10 mouse cellular contexts compared by ENCODE assay signal in the genomic region with DNA sequence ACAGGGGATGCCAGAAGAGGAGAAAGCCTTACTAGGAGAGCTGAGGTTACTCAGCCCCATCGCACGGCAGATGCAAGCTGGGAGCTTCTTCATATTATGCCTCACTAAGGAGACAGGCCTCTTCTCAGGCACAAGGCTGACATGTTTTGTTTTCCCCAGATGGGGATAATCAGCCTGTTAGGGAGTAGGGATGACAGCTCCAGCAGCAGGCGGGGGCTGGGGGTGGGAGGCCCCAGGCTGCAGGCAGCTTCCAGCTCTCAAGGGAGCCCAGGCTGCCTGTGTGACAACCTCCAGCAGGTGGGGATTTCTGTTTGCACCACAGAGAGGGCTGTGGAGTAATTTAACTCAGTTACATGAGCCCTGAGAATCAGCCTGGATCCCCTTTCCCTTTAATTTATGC. TPM values are rescaled to one million over a fixed set of nuclear protein-coding genes. Genes with fewer than 3 reads are reported as not detected.
DNase-seq lines count a peak whose midpoint lies in the region; ATAC-seq and TF ChIP-seq lines count a peak whose summit lies in the region.
"Had no signal": no experiment of that assay in that cellular context is flagged by ENCODE, and none has a peak within 500 bp of the region (broad histone marks: within the 10 kb centered on the region; RNA-seq: fewer than 3 reads in every experiment).

No protein-coding gene starts in this region.

- no peak for TF ChIP-seq EP300 in liver, postnatal 0 days (IDR thresholded peaks at IDR 0.05; ENCODE audit: low read depth)

- H3K4me2 ChIP-seq in forebrain, embryonic 13.5 days: no peak overlapping the region
- H3K4me2 ChIP-seq in midbrain, embryonic 15.5 days: no peak overlapping the region
- H3K4me2 ChIP-seq in liver, postnatal 0 days (ENCODE audit: low read depth, low read length): no peak overlapping the region

- H3K9me3 ChIP-seq in forebrain, embryonic 13.5 days (replicated peaks): no peaks in the 10 kb centered on the region
- no peaks in the 10 kb centered on the region for H3K9me3 ChIP-seq in midbrain, embryonic 15.5 days
- no peaks in the 10 kb centered on the region for H3K9me3 ChIP-seq in liver, postnatal 0 days (ENCODE audit: low read length)

- TF ChIP-seq CTCF in liver, postnatal 0 days (IDR thresholded peaks at IDR 0.05; ENCODE audit: low read depth): no peak

- H3K36me3 ChIP-seq in forebrain, embryonic 13.5 days (ENCODE audit: poor library complexity, severe bottlenecking): no peaks in the 10 kb centered on the region
- no peaks in the 10 kb centered on the region for H3K36me3 ChIP-seq in midbrain, embryonic 15.5 days (replicated peaks)
- no peaks in the 10 kb centered on the region for H3K36me3 ChIP-seq in liver, postnatal 0 days (replicated peaks; ENCODE audit: insufficient read depth, low read length)

- peak overlapping the region; percentile 87 for H3K27ac ChIP-seq in forebrain, embryonic 13.5 days
- peak overlapping the region; percentile 68 for H3K27ac ChIP-seq in midbrain, embryonic 15.5 days
- H3K27ac ChIP-seq in liver, postnatal 0 days (ENCODE audit: low read depth): no peak overlapping the region
- H3K27ac ChIP-seq: macrophage had no signal

- H3K27me3 ChIP-seq in forebrain, embryonic 13.5 days: no peaks in the 10 kb centered on the region
- H3K27me3 ChIP-seq in midbrain, embryonic 15.5 days (replicated peaks): no peaks in the 10 kb centered on the region
- H3K27me3 ChIP-seq in liver, postnatal 0 days (ENCODE audit: insufficient read depth, low read length): no peaks in the 10 kb centered on the region

- peak overlapping the region; percentile 34; the same call in 1 of the 2 replicates for H3K9ac ChIP-seq in forebrain, embryonic 13.5 days
- H3K9ac ChIP-seq in midbrain, embryonic 15.5 days: no peak overlapping the region
- H3K9ac ChIP-seq in liver, postnatal 0 days (replicated peaks): no peak overlapping the region

- peaks cover 31% of the 10 kb centered on the region for H3K4me1 ChIP-seq in forebrain, embryonic 13.5 days
- peaks cover 25% of the 10 kb centered on the region for H3K4me1 ChIP-seq in midbrain, embryonic 15.5 days
- no peaks in the 10 kb centered on the region for H3K4me1 ChIP-seq in liver, postnatal 0 days (ENCODE audit: insufficient read depth)

- no peak overlapping the region for H3K4me3 ChIP-seq in forebrain, embryonic 13.5 days
- H3K4me3 ChIP-seq in midbrain, embryonic 15.5 days: no peak overlapping the region
- no peak overlapping the region for H3K4me3 ChIP-seq in liver, postnatal 0 days (ENCODE audit: low read depth, low read length)
- H3K4me3 ChIP-seq: erythroblast, embryonic 14.5 days had no signal

- 26% methylated on average over 3 of the region's 3 CpGs for WGBS in forebrain, embryonic 13.5 days
- WGBS in midbrain, embryonic 15.5 days: 7% methylated on average over 3 of the region's 3 CpGs
- 65% methylated on average over 3 of the region's 3 CpGs for WGBS in liver, postnatal 0 days (ENCODE audit: insufficient replicate concordance)

- ATAC-seq in forebrain, embryonic 13.5 days: peak; percentile 91
- peak; percentile 75 for ATAC-seq in midbrain, embryonic 15.5 days (replicated peaks)
- no peak for ATAC-seq in megakaryocyte progenitor cell, adult 5-6 weeks (replicated peaks; ENCODE audit: poor library complexity)
- ATAC-seq in liver, postnatal 0 days: no peak
- no peak for ATAC-seq in cerebellum, adult (ENCODE audit: insufficient number of reproducible peaks, low FRiP score, low TSS enrichment)

- peak; percentile 59 for DNase-seq in layer of hippocampus, adult 11-12 months (ENCODE audit: low spot score)
- no peak for DNase-seq in layer of hippocampus, adult 9-10 months (ENCODE audit: low spot score)
- peak; percentile 35 for DNase-seq in kidney, postnatal 14 days
- no peak for DNase-seq in liver, postnatal 0 days

RNA-seq across cellular contexts. Expression of gene Adcyap1r1, which starts 17.4 kb away (rescaled TPM):
- polyA plus RNA-seq in forebrain, embryonic 13.5 days (2015; fragmentation: Nextera tagmentation; extraction: Ambion mirVana): 18.6 and 21.6 TPM in 2 replicates
- 50.3 and 52.6 TPM in 2 replicates for polyA plus RNA-seq in midbrain, embryonic 15.5 days (2015; fragmentation: Nextera tagmentation; extraction: Ambion mirVana)
- not detected in 2 replicates for total RNA-seq in megakaryocyte progenitor cell, adult 5-6 weeks (2015)
- total RNA-seq in megakaryocyte progenitor cell, adult 5-6 weeks (2017): 0.08 TPM in 1 of 2 replicates, not detected in the other
- not detected in 2 replicates for polyA plus RNA-seq in liver, postnatal 0 days (2015; fragmentation: Nextera tagmentation; extraction: Ambion mirVana)
- polyA plus RNA-seq: erythroblast, embryonic 14.5 days; macrophage had no signal

RNA-seq across cellular contexts. Expression of gene Ghrhr, which starts 58.3 kb away (rescaled TPM):
- not detected in 2 replicates for polyA plus RNA-seq in forebrain, embryonic 13.5 days (2015; fragmentation: Nextera tagmentation; extraction: Ambion mirVana)
- not detected in 2 replicates for polyA plus RNA-seq in midbrain, embryonic 15.5 days (2015; fragmentation: Nextera tagmentation; extraction: Ambion mirVana)
- not detected in 2 replicates for total RNA-seq in megakaryocyte progenitor cell, adult 5-6 weeks (2015)
- not detected in 2 replicates for total RNA-seq in megakaryocyte progenitor cell, adult 5-6 weeks (2017)
- polyA plus RNA-seq in liver, postnatal 0 days (2015; fragmentation: Nextera tagmentation; extraction: Ambion mirVana): 0.08 and 0.09 TPM in 2 replicates
- polyA plus RNA-seq: erythroblast, embryonic 14.5 days; macrophage had no signal

Comparison
In these comparisons a context has a peak if more than half of its experiments do, and no peak if none do; other contexts are left out.
1. DNase-seq: peak in layer of hippocampus, adult 11-12 months (single experiment) and kidney, postnatal 14 days (single experiment); none in layer of hippocampus, adult 9-10 months (single experiment) and liver, postnatal 0 days (single experiment).
2. ATAC-seq: peak in forebrain, embryonic 13.5 days (single experiment) and midbrain, embryonic 15.5 days (single experiment); none in megakaryocyte progenitor cell, adult 5-6 weeks (single experiment), liver, postnatal 0 days (single experiment) and cerebellum, adult (single experiment).
3. RNA of gene Adcyap1r1, which starts 17.4 kb away (polyA plus RNA-seq): 50.3 to 52.6 TPM in midbrain, embryonic 15.5 days and 18.6 to 21.6 TPM in forebrain, embryonic 13.5 days; not detected in liver, postnatal 0 days; every median in the first group is over 10 times any median in the second.